Mouse (Mus musculus) right cerebral cortex, postnatal 36 days (tissue): ENCODE measurements at regions not wholly inside any gene's neighbourhood (a gene's known extent, or its start where the extent isn't known, plus 50 kb on each side); places are given as distances from the start of the nearest gene placed in this dataset.

Source experiments
- DNase-seq, 2 experiments: peaks; one replicate each; pipeline ENCODE4 v3.0.0; 2022; ENCODE audit warnings: low spot score in 2 of 2, mixed read lengths in 1 of 2

- DNase-seq = no peak
Observed at GRCm38 (mm10) chr9:120811522-120811921, 117.5 kb upstream of the Ctnnb1 start.

- no peak for DNase-seq
Observed at GRCm38 (mm10) chr9:120812667-120813210, 116.3 kb upstream of the Ctnnb1 start.

- no peak for DNase-seq
Observed at GRCm38 (mm10) chr9:120814286-120814685, 114.7 kb upstream of the Ctnnb1 start.

- no peak for DNase-seq
Observed at GRCm38 (mm10) chr9:120818726-120819317, 110.2 kb upstream of the Ctnnb1 start.

DNA sequence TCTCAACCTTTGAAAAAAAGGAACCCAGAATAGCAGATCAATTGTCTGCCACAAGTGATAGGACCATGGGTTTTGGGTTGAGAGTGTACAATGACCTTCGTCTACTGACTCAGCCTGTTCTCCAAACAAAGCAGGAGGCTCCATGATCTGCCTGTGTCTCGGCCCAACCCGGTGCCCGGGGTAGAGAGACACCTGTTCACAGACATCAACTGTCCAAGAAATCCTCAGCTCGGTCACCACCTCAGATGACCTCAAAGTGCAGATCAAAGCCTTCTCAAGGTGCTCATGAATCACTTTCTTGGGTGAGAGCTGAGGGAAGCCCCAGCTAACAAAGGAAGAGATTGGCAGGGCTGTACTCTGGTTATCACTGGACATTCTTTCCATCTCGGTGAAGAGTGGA, 108.1 kb upstream of the Ctnnb1 start:
- DNase-seq = no peak

- DNase-seq = peak in 1 of 2 experiments; percentile 18
Observed at GRCm38 (mm10) chr9:120823397-120823796, 105.6 kb upstream of the Ctnnb1 start.

DNA sequence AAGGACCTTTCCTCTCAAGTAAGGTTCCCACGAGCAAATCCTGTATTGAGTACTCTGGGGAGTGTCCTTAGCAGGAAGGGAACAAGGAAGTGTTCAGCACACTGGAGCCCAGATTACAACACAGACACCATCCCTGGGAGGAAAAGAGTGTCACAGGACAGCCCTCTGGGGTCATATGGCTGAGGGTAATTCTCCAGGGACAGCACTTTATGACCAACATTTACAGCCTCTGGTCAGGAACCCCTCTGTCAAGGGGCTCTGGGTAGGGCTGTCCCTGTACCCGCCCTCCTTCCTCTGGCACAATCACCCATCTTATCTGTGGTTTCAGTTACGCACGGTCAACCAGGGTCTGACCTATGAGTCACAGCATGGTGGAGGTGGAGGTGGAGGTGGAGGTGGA, 102.8 kb upstream of the Ctnnb1 start:
- no peak for DNase-seq

DNA sequence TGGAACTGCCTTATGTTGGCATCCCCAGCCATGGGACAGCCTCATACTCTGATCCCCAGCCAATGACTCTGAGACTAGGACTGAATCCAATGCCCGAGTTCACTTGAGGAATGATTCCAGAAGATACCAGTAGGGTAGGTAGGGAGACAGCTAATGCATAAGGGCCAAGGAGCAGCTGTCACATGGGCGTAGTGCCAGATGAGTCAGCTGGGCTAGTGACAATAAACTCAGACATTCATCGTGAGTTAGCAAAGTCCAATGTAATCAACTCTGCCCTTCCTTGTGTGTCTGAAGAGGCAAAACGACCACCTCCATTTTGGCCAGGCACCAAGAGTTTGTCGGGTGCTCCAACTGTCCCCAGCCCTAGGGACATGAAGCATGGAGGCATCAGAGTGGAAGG, 98.5 kb upstream of the Ctnnb1 start:
- DNase-seq = no peak

GRCm38 (mm10) chr9:120834166-120834565, 94.8 kb upstream of the Ctnnb1 start:
- DNase-seq = no peak

- DNase-seq = no peak
Observed at GRCm38 (mm10) chr9:120835621-120836020, 93.4 kb upstream of the Ctnnb1 start.

DNA sequence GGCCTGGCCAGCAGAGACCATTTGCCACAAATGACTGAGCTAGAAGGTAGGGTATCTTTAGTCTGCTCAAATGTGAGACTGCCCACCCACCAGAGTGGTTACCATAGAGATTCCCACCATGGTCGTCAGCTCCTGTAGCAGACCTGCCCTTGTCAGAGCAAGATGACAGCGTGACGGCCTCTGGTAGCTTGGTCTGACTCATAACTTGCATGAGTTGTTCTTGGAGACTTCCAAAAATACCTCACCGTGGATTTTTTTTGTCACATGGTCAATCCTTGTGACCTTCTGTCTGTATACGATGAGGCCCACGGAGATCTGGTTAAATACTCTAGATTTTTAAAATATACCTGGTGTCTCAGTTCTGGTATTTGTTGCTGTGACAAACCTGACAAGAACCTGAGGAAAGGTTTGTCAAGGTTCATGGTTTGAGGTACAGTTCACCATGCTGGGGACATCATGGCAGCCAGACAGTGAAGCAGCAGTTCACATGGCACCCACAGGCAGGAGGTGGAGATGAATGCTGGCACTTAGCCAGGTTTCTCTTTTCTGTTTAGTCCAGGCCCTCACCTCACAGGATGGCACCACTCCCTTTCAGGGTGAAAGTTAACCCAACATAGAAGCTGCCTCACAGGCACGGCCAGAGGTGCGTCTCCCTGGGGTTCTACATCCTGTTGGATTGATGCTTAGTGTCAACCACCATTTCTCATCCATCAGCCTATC, 91.4 kb upstream of the Ctnnb1 start:
- DNase-seq = peak; percentile 20 to 26

- DNase-seq = no peak
Observed at GRCm38 (mm10) chr9:120843753-120844152, 85.3 kb upstream of the Ctnnb1 start.

GRCm38 (mm10) chr9:120845538-120845937, 83.5 kb upstream of the Ctnnb1 start:
- peak; percentile 42 to 46 for DNase-seq

DNA sequence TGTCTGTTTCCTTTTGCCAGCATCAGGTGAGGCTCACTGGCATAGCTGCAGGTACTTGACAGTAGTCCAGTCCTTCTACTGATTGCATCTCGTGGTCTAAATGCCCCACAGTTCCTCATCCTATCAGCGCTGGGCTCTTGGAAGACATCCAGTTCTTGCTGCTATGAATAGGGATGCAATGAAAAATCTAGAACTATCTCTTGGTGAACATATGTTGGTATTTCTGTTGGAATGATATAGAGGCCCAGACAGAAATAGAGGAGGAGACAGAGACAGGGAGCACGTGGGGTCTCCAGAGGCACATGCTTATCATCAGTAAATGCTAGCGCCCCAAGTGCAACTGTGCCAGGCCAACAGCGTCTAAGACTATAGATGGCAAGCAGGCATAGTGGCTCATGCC, 81.4 kb upstream of the Ctnnb1 start:
- peak; percentile 18 to 19 for DNase-seq

DNA sequence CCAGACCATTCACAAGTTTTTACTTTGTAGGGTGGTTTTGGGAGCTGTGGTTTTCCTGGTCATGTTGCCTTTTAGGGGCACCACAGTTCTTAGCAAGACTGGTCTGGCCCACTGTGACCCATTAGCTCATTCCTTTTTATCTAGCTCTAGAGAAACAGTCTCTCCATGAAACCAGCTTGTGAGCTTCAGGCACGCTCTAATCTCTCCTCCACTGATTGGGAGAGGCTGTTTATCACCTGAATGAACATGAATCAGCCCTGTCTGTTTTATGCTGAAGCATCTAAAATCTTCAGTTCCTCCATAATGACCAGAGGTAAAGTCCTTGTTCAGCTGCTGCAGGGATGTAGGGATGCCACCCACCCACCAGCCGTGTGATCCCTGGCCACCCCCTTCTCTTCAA, 80.1 kb upstream of the Ctnnb1 start:
- DNase-seq = no peak

DNA sequence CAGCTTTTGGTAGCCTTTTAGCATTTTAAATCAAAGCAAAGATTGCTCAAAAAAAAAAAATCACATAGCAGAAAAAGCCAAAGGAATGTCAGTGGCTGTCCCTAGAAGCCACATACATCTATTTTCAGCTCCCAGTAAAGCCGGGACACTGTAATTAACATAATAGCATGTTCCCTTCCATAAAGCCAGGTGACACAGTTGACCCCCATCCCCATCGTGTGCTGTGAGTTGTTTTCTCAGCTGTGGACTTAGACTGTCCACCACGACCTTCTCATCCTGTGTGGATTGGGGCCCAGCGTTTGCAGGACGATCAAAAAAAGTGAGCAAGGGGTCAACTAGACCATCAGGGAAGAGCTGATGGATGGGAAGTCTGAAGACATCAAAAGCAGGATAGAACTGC, 78.9 kb upstream of the Ctnnb1 start:
- DNase-seq = no peak

DNA sequence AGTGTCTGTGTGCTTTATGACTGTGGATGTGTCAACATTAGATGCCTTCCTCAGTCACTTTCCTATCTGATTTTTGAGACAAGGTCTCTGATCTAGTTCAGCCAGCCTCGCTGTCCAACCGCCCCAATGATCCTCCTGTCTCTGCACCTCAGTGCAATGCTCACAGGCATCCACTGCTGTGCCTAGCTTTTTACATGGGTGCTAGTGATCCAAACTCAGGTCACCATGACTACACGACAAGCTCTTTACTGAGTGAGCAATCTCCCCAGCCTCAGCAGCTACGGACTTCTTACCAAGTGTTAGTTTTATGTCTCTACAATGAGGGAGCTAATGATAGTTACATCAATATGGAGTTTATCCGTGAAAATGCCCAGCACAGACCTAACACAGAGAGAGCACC, 77.1 kb upstream of the Ctnnb1 start:
- DNase-seq = no peak

GRCm38 (mm10) chr9:120852572-120852971, 76.4 kb upstream of the Ctnnb1 start:
- no peak for DNase-seq

DNA sequence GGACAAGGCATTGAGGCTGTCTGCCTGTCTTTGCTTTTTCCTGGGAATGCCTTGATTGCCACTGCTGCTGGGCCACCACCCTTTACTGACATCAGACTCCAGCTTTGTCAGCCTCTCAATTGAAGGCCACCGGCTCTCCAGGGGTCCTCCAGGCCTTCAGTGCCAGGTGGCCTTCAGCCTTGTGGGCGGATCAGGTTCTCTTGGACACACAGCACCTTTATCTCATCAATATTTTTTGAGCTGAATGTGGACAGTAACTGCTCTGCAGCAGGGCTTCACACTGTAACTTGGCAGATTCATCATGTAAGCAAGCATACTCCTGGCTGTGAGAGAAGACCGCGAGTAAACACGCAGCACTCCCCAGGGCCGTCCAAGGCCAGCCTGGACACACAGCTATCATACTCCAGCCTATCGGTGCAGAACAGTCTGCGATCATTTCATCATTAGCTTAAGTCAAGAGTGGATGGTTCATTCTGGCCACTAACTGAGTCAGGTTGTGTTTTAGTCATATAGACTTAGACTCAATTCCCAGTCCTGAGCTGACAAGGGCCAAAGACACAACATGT, 75.9 kb upstream of the Ctnnb1 start:
- DNase-seq = no peak

- DNase-seq = no peak
Observed at GRCm38 (mm10) chr9:120854351-120854750, 74.7 kb upstream of the Ctnnb1 start.

DNA sequence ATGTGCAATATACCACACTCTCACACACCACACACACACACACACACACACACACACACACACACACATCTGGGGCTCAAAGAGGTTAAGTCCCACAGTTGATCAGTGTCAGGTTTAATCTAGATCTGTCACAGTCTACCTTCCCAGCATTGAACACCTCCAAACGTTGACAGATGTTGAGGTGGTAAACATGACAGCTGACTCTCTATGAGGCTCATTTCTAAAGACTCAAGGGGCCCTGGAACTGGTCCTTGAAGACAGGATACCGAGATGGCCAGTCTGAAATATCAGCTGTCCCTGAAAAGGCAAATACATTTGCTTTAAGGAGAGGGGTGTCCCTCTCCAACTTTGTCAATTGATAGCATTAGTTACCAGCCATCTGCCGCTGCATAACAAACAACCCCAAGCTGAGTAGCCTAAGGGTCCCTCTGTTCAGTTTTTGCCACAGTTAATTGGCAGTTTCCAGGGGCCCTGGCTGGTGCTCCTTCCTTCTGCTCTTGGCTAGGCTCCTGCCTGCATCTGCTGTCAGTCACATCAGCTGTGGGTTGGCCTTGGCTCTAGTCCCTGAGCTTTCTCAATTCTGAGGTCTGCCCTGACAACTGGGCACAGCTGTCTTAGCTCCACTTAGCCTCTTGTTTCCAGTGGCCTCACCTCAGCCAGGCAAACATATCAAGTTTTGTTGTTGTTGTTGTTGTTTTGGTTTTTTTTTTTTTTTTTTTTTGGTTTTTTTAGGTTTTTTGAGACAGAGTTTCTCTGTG, 73.5 kb upstream of the Ctnnb1 start:
- no peak for DNase-seq

DNA sequence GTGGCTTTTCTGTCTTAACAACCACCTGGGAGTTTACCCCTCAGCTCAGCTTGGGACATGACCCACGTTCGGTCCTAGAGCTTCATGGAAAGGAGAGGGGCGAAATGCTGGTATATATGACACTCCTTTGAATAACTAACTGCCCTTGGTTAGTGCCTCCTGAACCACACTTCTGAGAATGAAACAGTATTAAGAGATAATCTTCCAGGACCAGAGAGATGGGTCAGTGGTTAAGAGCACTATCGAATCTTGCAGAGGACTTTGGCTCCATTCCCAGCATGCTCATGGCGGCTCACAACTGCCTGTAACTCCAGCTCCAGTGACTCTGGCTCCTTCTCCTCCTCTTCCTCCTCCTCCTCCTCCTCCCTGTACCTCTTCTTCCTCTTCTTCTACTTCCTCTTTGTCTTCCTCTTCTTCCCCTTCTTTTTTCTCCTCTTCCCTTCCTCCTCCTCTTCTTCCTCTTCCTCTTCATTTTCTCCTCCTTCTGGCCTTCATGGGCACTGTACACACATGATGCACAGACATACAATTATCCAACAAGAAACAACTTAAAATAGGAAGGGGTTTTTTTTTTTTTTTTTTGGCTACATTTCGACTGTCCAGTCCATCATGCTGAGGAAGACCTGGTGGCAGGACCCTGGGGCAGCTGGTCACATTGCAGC, 71.0 kb upstream of the Ctnnb1 start:
- DNase-seq = no peak
